Mouse (Mus musculus) erythroblast, embryonic 14.5 days (primary cell): ENCODE measurements around the gene Shc2. TPM values are rescaled to one million over a fixed set of nuclear protein-coding genes. Genes with fewer than 3 reads are reported as not detected.

Source experiments
- H3K27me3 ChIP-seq: 2 replicates; pipeline ENCODE4 v1.6.1; 2012; ENCODE audit warnings: inconsistent platforms; ENCODE audit not compliant: control insufficient read depth
- H3K36me3 ChIP-seq: 2 replicates; pipeline ENCODE4 v1.6.1; 2012; ENCODE audit warnings: mild to moderate bottlenecking, inconsistent platforms; ENCODE audit not compliant: control insufficient read depth
- H3K4me1 ChIP-seq: 2 replicates; pipeline ENCODE4 v1.6.1; 2012; ENCODE audit warnings: inconsistent platforms; ENCODE audit not compliant: control insufficient read depth
- H3K4me3 ChIP-seq: replicated peaks from 2 replicates; pipeline ENCODE3; 2012; ENCODE audit warnings: moderate library complexity, mild to moderate bottlenecking, inconsistent platforms
- H3K9me3 ChIP-seq: 2 replicates; pipeline ENCODE4 v1.6.1; 2012; ENCODE audit warnings: low read length, inconsistent platforms, mixed read lengths; ENCODE audit not compliant: control insufficient read depth
- GATA1 ChIP-seq: IDR thresholded peaks from 2 replicates; pipeline ENCODE4 v1.6.1; 2012; ENCODE audit warnings: low read length, inconsistent platforms, mixed read lengths
- TAL1 ChIP-seq: IDR thresholded peaks from 3 replicates; pipeline ENCODE4 v1.6.1; 2012; ENCODE audit warnings: low read length, inconsistent platforms, mixed read lengths
- polyA plus RNA-seq: library from polyadenylated mRNA; stranded (reverse); fragments of >175 nt; gene quantifications from 2 replicates; pipeline ENCODE4 v1.2.3, GENCODE M21; 2012

The Shc2 gene
- polyA plus RNA-seq, 1 experiment = not detected

GRCm38 (mm10) chr10:79625398-79625797 is 12.3 kb downstream of the Shc2 start:
- no peaks in the 10 kb centered on the region for H3K27me3 ChIP-seq
- no peaks in the 10 kb centered on the region for H3K4me1 ChIP-seq
- TF ChIP-seq TAL1 = no peak
- no peak for TF ChIP-seq GATA1
- no peak overlapping the region for H3K4me3 ChIP-seq
- H3K36me3 ChIP-seq = no peaks in the 10 kb centered on the region
- H3K9me3 ChIP-seq = no peaks in the 10 kb centered on the region

GRCm38 (mm10) chr10:79623950-79624349 is 13.8 kb downstream of the Shc2 start:
- no peaks in the 10 kb centered on the region for H3K9me3 ChIP-seq
- H3K4me1 ChIP-seq = no peaks in the 10 kb centered on the region
- no peak overlapping the region for H3K4me3 ChIP-seq
- no peaks in the 10 kb centered on the region for H3K27me3 ChIP-seq
- no peaks in the 10 kb centered on the region for H3K36me3 ChIP-seq
- TF ChIP-seq GATA1 (no peak), TAL1 (no peak)

- no peaks in the 10 kb centered on the region for H3K9me3 ChIP-seq
- H3K27me3 ChIP-seq = peaks cover 31% of the 10 kb centered on the region
- no peak for TF ChIP-seq GATA1
- TF ChIP-seq TAL1 = no peak
- no peak overlapping the region for H3K4me3 ChIP-seq
- peaks cover 9% of the 10 kb centered on the region for H3K4me1 ChIP-seq
- no peaks in the 10 kb centered on the region for H3K36me3 ChIP-seq
Observed at GRCm38 (mm10) chr10:79616376-79616775, 21.3 kb downstream of the Shc2 start.

GRCm38 (mm10) chr10:79615860-79616259 is 21.9 kb downstream of the Shc2 start:
- Histone ChIP-seq H3K4me3 (no peak overlapping the region), H3K27me3 (peaks cover 35% of the 10 kb centered on the region), H3K4me1 (peaks cover 9% of the 10 kb centered on the region), H3K36me3 (no peaks in the 10 kb centered on the region), H3K9me3 (no peaks in the 10 kb centered on the region)
- TF ChIP-seq GATA1 (no peak), TAL1 (no peak)

GRCm38 (mm10) chr10:79614305-79614643 is 23.4 kb downstream of the Shc2 start:
- Histone ChIP-seq H3K27me3 (peaks cover 37% of the 10 kb centered on the region), H3K36me3 (no peaks in the 10 kb centered on the region), H3K9me3 (no peaks in the 10 kb centered on the region), H3K4me3 (no peak overlapping the region), H3K4me1 (peaks cover 9% of the 10 kb centered on the region)
- no peak for TF ChIP-seq TAL1
- TF ChIP-seq GATA1 = no peak

- Histone ChIP-seq H3K27me3 (peaks cover 37% of the 10 kb centered on the region), H3K4me1 (peaks cover 9% of the 10 kb centered on the region), H3K9me3 (no peaks in the 10 kb centered on the region), H3K36me3 (no peaks in the 10 kb centered on the region), H3K4me3 (peak within 1 kb of the TSS; percentile 49)
- no peak for TF ChIP-seq GATA1
Observed at GRCm38 (mm10) chr10:79613578-79614304, 24.0 kb downstream of the Shc2 start, which contains the start of gene C2cd4c. Gene C2cd4c (minus strand): TSS chr10:79614025.

- TF ChIP-seq TAL1 (no peak), GATA1 (no peak)
- Histone ChIP-seq H3K4me3 (no peak overlapping the region), H3K36me3 (no peaks in the 10 kb centered on the region), H3K27me3 (peaks cover 37% of the 10 kb centered on the region), H3K9me3 (no peaks in the 10 kb centered on the region), H3K4me1 (peaks cover 11% of the 10 kb centered on the region)
Observed at GRCm38 (mm10) chr10:79612192-79613135, 25.3 kb downstream of the Shc2 start.

GRCm38 (mm10) chr10:79611296-79611695 is 26.4 kb downstream of the Shc2 start:
- TF ChIP-seq GATA1 = no peak
- TF ChIP-seq TAL1 = no peak
- Histone ChIP-seq H3K27me3 (peaks cover 37% of the 10 kb centered on the region), H3K4me1 (peaks cover 11% of the 10 kb centered on the region), H3K36me3 (no peaks in the 10 kb centered on the region), H3K9me3 (no peaks in the 10 kb centered on the region), H3K4me3 (no peak overlapping the region)

GRCm38 (mm10) chr10:79609276-79609675 is 28.4 kb downstream of the Shc2 start:
- Histone ChIP-seq H3K36me3 (no peaks in the 10 kb centered on the region), H3K27me3 (peaks cover 34% of the 10 kb centered on the region), H3K4me1 (peaks cover 11% of the 10 kb centered on the region), H3K9me3 (no peaks in the 10 kb centered on the region), H3K4me3 (no peak overlapping the region)
- no peak for TF ChIP-seq GATA1
- no peak for TF ChIP-seq TAL1
